Mouse (Mus musculus) layer of hippocampus, postnatal 25 days (tissue): ENCODE data around the gene Pde6d. TPM values are rescaled to one million over a fixed set of nuclear protein-coding genes. Genes with fewer than 3 reads are reported as not detected.
"Not testable (repeated sequence)": the region's sequence is repeated elsewhere in the genome, so short reads cannot be mapped to it uniquely, and the experiment has no call there.

Experiments
- DNase-seq, 2 experiments: peaks; one replicate each; pipeline ENCODE4 v3.0.0; 2022; ENCODE audit warnings: mixed read lengths in 2 of 2, low spot score in 1 of 2; ENCODE audit errors: extremely low spot score in 1 of 2
- total RNA-seq, 2 experiments: library from RNA; stranded (reverse); gene quantifications; 2 replicates each; pipeline ENCODE4 v1.2.3; 2021

Gene Pde6d
- total RNA-seq, 2 experiments from 2014 or later, result 55.4 to 61.0 TPM

GRCm38 (mm10) chr1:86527599-86528486 is 54.6 kb downstream of the Pde6d start:
- peak; percentile 97 to 99 for DNase-seq

GRCm38 (mm10) chr1:86526789-86527598 is 55.4 kb downstream of the Pde6d start:
- DNase-seq, result peak; percentile 16 to 41

- peak; percentile 91 to 96 for DNase-seq
These were observed 56.2 kb downstream of the Pde6d start, which contains the start of gene Ptma for GRCm38 (mm10) chr1:86526116-86526788. Ptma (plus strand) TSS chr1:86526726.

- peak in 1 of 2 experiments; percentile 77 for DNase-seq
These were observed 56.8 kb downstream of the Pde6d start for GRCm38 (mm10) chr1:86525499-86526115.

GRCm38 (mm10) chr1:86524619-86525498 is 57.6 kb downstream of the Pde6d start:
- DNase-seq, result peak; percentile 99 to 100

GRCm38 (mm10) chr1:86523776-86524618 is 58.4 kb downstream of the Pde6d start:
- DNase-seq, result no peak

- DNase-seq, result no peak
These were observed 60.0 kb downstream of the Pde6d start for GRCm38 (mm10) chr1:86522286-86522871.

GRCm38 (mm10) chr1:86520361-86520760 is 62.1 kb downstream of the Pde6d start:
- DNase-seq, result no peak

- no peak for DNase-seq
These were observed 65.4 kb downstream of the Pde6d start for GRCm38 (mm10) chr1:86517076-86517475.

- no peak for DNase-seq
These were observed 66.6 kb downstream of the Pde6d start for GRCm38 (mm10) chr1:86515715-86516410.

GRCm38 (mm10) chr1:86513031-86513430 is 69.4 kb downstream of the Pde6d start:
- DNase-seq, result not testable (repeated sequence)

- DNase-seq, result no peak
These were observed 70.2 kb downstream of the Pde6d start for GRCm38 (mm10) chr1:86512154-86512720.

- DNase-seq, result no peak
These were observed 71.6 kb downstream of the Pde6d start for GRCm38 (mm10) chr1:86510676-86511441.

GRCm38 (mm10) chr1:86510266-86510665 is 72.2 kb downstream of the Pde6d start:
- DNase-seq, result no peak

- peak; percentile 62 to 83 for DNase-seq
These were observed 73.0 kb downstream of the Pde6d start for GRCm38 (mm10) chr1:86509410-86509809.

- DNase-seq, result no peak
These were observed 74.6 kb downstream of the Pde6d start for GRCm38 (mm10) chr1:86507866-86508265.
